Mouse (Mus musculus): ENCODE data around the gene 2810004N23Rik. TPM values are rescaled to one million over a fixed set of nuclear protein-coding genes. Genes with fewer than 3 reads are reported as not detected.
A peak's percentile ranks its signal among the peaks of the same experiment; 100 is the strongest.

The 2810004N23Rik gene
- polyA plus RNA-seq, 1 experiment from 2014 or later, result 41.9 TPM

- WGBS, result 84% methylated on average over 10 of the region's 10 CpGs
- Histone ChIP-seq H3K27me3 (ENCODE audit: control insufficient read depth, insufficient read depth, low read length) (no peaks in the 10 kb centered on the region), H3K4me2 (ENCODE audit: low read length) (no peak overlapping the region), H3K4me1 (ENCODE audit: control insufficient read depth in 2 of 2, insufficient read depth in 2 of 2, low read length in 2 of 2) (no peaks in the 10 kb centered on the region), H3K27ac (replicated peaks in 1 of 2; ENCODE audit: control insufficient read depth in 1 of 2, insufficient read depth in 1 of 2, low read depth in 2 of 2, low read length in 2 of 2) (no peak overlapping the region), H3K9me3 (ENCODE audit: control insufficient read depth, low read length) (no peaks in the 10 kb centered on the region), H3K36me3 (ENCODE audit: control insufficient read depth, insufficient read depth, low read length) (peaks cover 55% of the 10 kb centered on the region), H3K4me3 (ENCODE audit: control insufficient read depth in 1 of 2, insufficient read depth in 1 of 2, low read depth in 1 of 2, low read length in 2 of 2) (no peak overlapping the region), H3K9ac (ENCODE audit: low read length) (no peak overlapping the region)
- ATAC-seq (ENCODE audit: insufficient number of reproducible peaks, insufficient read depth, low FRiP score, low read depth), result no peak
These were observed 21.1 kb downstream of the 2810004N23Rik start for GRCm38 (mm10) chr8:124841775-124842174.

GRCm38 (mm10) chr8:124840900-124841299 lies 22.0 kb downstream of the 2810004N23Rik start:
- H3K27ac ChIP-seq (replicated peaks in 1 of 2; ENCODE audit: control insufficient read depth in 1 of 2, insufficient read depth in 1 of 2, low read depth in 2 of 2, low read length in 2 of 2), result no peak overlapping the region
- H3K4me1 ChIP-seq (ENCODE audit: control insufficient read depth in 2 of 2, insufficient read depth in 2 of 2, low read length in 2 of 2), result no peaks in the 10 kb centered on the region
- ATAC-seq (ENCODE audit: insufficient number of reproducible peaks, insufficient read depth, low FRiP score, low read depth), result no peak
- no peaks in the 10 kb centered on the region for H3K27me3 ChIP-seq (ENCODE audit: control insufficient read depth, insufficient read depth, low read length)
- no peak overlapping the region for H3K4me3 ChIP-seq (ENCODE audit: control insufficient read depth in 1 of 2, insufficient read depth in 1 of 2, low read depth in 1 of 2, low read length in 2 of 2)
- WGBS, result 91% methylated on average over 7 of the region's 7 CpGs
- no peak overlapping the region for H3K9ac ChIP-seq (ENCODE audit: low read length)
- peaks cover 55% of the 10 kb centered on the region for H3K36me3 ChIP-seq (ENCODE audit: control insufficient read depth, insufficient read depth, low read length)
- H3K9me3 ChIP-seq (ENCODE audit: control insufficient read depth, low read length), result no peaks in the 10 kb centered on the region
- no peak overlapping the region for H3K4me2 ChIP-seq (ENCODE audit: low read length)

DNA sequence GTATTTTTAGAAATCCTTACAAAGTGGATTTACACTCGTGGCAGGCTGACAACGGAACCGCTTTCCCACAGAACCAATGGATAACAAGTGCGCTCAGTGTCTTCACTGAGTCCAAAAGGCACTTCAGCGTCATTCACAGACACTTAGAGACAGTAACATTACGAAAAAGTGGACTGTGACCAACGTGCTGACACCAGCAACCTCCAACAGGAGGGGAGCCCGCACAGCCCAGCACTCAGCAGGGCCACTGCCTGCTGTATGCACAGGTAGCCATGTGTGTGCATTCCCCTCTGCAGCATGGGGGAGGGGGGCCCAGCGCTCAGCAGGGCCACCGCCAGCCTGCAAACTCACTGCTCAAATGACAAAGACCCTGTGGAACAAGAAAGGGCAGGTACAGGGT lies 23.5 kb downstream of the 2810004N23Rik start:
- Histone ChIP-seq H3K27ac (replicated peaks in 1 of 2; ENCODE audit: control insufficient read depth in 1 of 2, insufficient read depth in 1 of 2, low read depth in 2 of 2, low read length in 2 of 2) (no peak overlapping the region), H3K9ac (ENCODE audit: low read length) (no peak overlapping the region), H3K27me3 (ENCODE audit: control insufficient read depth, insufficient read depth, low read length) (no peaks in the 10 kb centered on the region), H3K4me1 (ENCODE audit: control insufficient read depth in 2 of 2, insufficient read depth in 2 of 2, low read length in 2 of 2) (no peaks in the 10 kb centered on the region; a peak in 1 of 4 replicates), H3K36me3 (ENCODE audit: control insufficient read depth, insufficient read depth, low read length) (peaks cover 49% of the 10 kb centered on the region), H3K4me2 (ENCODE audit: low read length) (no peak overlapping the region), H3K4me3 (ENCODE audit: control insufficient read depth in 1 of 2, insufficient read depth in 1 of 2, low read depth in 1 of 2, low read length in 2 of 2) (no peak overlapping the region), H3K9me3 (ENCODE audit: control insufficient read depth, low read length) (no peaks in the 10 kb centered on the region)
- ATAC-seq (ENCODE audit: insufficient number of reproducible peaks, insufficient read depth, low FRiP score, low read depth), result no peak
- WGBS, result 68% methylated on average over 10 of the region's 10 CpGs

DNA sequence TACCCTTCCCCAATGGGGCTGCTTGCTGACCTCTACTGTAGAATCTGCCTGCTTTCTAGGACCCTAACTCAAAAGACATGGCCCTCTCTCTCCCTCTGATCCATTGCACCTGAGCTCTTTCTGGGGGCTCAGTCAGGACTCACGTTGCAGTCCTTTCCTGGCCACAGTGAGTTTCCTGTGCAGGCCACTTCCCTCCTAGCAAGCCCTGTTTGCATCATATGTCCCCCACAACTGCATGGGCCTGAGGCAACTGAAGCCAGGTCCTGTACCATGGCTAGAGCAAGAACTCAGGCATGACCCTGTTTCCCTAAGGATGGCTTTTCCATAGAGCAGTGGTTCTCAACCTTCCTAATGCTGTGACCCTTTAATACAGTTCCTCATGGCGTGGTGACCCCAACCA lies 25.0 kb downstream of the 2810004N23Rik start:
- no peaks in the 10 kb centered on the region for H3K27me3 ChIP-seq (ENCODE audit: control insufficient read depth, insufficient read depth, low read length)
- H3K27ac ChIP-seq (replicated peaks in 1 of 2; ENCODE audit: control insufficient read depth in 1 of 2, insufficient read depth in 1 of 2, low read depth in 2 of 2, low read length in 2 of 2), result no peak overlapping the region
- H3K9ac ChIP-seq (ENCODE audit: low read length), result no peak overlapping the region
- no peak overlapping the region for H3K4me2 ChIP-seq (ENCODE audit: low read length)
- H3K36me3 ChIP-seq (ENCODE audit: control insufficient read depth, insufficient read depth, low read length), result peaks cover 49% of the 10 kb centered on the region
- peaks cover 12 to 14% of the 10 kb centered on the region in 2 experiments for H3K4me1 ChIP-seq (ENCODE audit: control insufficient read depth in 2 of 2, insufficient read depth in 2 of 2, low read length in 2 of 2)
- WGBS, result 87% methylated on average over 2 of the region's 2 CpGs
- ATAC-seq (ENCODE audit: insufficient number of reproducible peaks, insufficient read depth, low FRiP score, low read depth), result no peak
- H3K9me3 ChIP-seq (ENCODE audit: control insufficient read depth, low read length), result no peaks in the 10 kb centered on the region
- no peak overlapping the region for H3K4me3 ChIP-seq (ENCODE audit: control insufficient read depth in 1 of 2, insufficient read depth in 1 of 2, low read depth in 1 of 2, low read length in 2 of 2)

DNA sequence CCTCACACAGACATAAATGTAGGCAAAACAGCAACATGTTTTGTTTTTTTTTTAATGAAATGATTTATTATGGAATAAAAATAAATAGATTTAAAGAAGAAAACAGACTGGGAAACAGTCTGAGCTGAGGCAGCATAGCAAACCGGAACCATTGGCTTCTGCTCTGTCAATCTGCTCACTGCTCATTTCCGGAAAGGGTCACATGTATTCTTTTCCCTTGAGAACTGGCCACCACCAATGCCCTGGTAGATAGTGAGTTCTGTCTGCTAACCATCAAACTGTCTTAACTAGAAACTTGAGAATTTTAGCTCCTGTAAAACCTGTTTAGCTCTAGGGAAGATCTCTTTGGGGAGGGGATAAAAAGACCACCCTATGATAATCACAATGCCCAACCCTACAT lies 26.0 kb downstream of the 2810004N23Rik start:
- Histone ChIP-seq H3K4me1 (ENCODE audit: control insufficient read depth in 2 of 2, insufficient read depth in 2 of 2, low read length in 2 of 2) (peaks cover 12 to 15% of the 10 kb centered on the region in 2 experiments), H3K4me2 (ENCODE audit: low read length) (no peak overlapping the region), H3K4me3 (ENCODE audit: control insufficient read depth in 1 of 2, insufficient read depth in 1 of 2, low read depth in 1 of 2, low read length in 2 of 2) (no peak overlapping the region), H3K36me3 (ENCODE audit: control insufficient read depth, insufficient read depth, low read length) (peaks cover 47% of the 10 kb centered on the region), H3K27me3 (ENCODE audit: control insufficient read depth, insufficient read depth, low read length) (no peaks in the 10 kb centered on the region), H3K27ac (replicated peaks in 1 of 2; ENCODE audit: control insufficient read depth in 1 of 2, insufficient read depth in 1 of 2, low read depth in 2 of 2, low read length in 2 of 2) (no peak overlapping the region), H3K9me3 (ENCODE audit: control insufficient read depth, low read length) (no peaks in the 10 kb centered on the region), H3K9ac (ENCODE audit: low read length) (no peak overlapping the region)
- 53% methylated on average over 2 of the region's 2 CpGs for WGBS
- ATAC-seq (ENCODE audit: insufficient number of reproducible peaks, insufficient read depth, low FRiP score, low read depth), result no peak

DNA sequence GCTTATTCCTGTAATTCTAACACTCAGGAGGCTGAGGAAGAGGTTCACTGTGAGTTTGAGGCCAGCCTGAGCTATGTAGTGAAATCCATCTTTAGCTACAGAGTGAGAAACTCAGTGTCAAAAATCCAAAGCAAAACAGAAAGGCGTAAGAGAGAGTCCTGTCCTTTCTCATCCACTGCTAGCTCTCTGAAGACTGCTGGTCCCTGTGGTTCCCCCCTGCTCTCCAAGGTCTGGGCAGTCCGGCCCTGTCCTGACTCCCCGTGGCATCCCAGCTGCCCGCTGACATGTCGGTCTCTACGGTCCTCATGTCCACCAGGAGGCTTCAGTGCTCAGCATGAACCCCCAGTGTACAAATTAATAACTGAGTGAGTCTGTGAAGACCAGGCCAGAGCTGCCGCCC lies 26.6 kb downstream of the 2810004N23Rik start:
- WGBS, result 80% methylated on average over 7 of the region's 7 CpGs
- Histone ChIP-seq H3K9ac (ENCODE audit: low read length) (no peak overlapping the region), H3K4me1 (ENCODE audit: control insufficient read depth in 2 of 2, insufficient read depth in 2 of 2, low read length in 2 of 2) (peaks cover 12 to 15% of the 10 kb centered on the region in 2 experiments)

GRCm38 (mm10) chr8:124835848-124836247 lies 27.1 kb downstream of the 2810004N23Rik start:
- H3K4me1 ChIP-seq (ENCODE audit: control insufficient read depth in 2 of 2, insufficient read depth in 2 of 2, low read length in 2 of 2), result peaks cover 12 to 15% of the 10 kb centered on the region in 2 experiments
- H3K9me3 ChIP-seq (ENCODE audit: control insufficient read depth, low read length), result no peaks in the 10 kb centered on the region
- H3K4me3 ChIP-seq (ENCODE audit: control insufficient read depth in 1 of 2, insufficient read depth in 1 of 2, low read depth in 1 of 2, low read length in 2 of 2), result no peak overlapping the region
- no peak overlapping the region for H3K27ac ChIP-seq (replicated peaks in 1 of 2; ENCODE audit: control insufficient read depth in 1 of 2, insufficient read depth in 1 of 2, low read depth in 2 of 2, low read length in 2 of 2)
- H3K9ac ChIP-seq (ENCODE audit: low read length), result no peak overlapping the region
- no peak for ATAC-seq (ENCODE audit: insufficient number of reproducible peaks, insufficient read depth, low FRiP score, low read depth)
- no peak overlapping the region for H3K4me2 ChIP-seq (ENCODE audit: low read length)
- no peaks in the 10 kb centered on the region for H3K27me3 ChIP-seq (ENCODE audit: control insufficient read depth, insufficient read depth, low read length)
- peaks cover 36% of the 10 kb centered on the region for H3K36me3 ChIP-seq (ENCODE audit: control insufficient read depth, insufficient read depth, low read length)

More for the DNA sequence above, 26.6 kb downstream of the 2810004N23Rik start:
- no peak overlapping the region for H3K4me2 ChIP-seq (ENCODE audit: low read length)
- H3K4me3 ChIP-seq (ENCODE audit: control insufficient read depth in 1 of 2, insufficient read depth in 1 of 2, low read depth in 1 of 2, low read length in 2 of 2), result no peak overlapping the region
- no peak for ATAC-seq (ENCODE audit: insufficient number of reproducible peaks, insufficient read depth, low FRiP score, low read depth)
- H3K27ac ChIP-seq (replicated peaks in 1 of 2; ENCODE audit: control insufficient read depth in 1 of 2, insufficient read depth in 1 of 2, low read depth in 2 of 2, low read length in 2 of 2), result no peak overlapping the region
- H3K9me3 ChIP-seq (ENCODE audit: control insufficient read depth, low read length), result no peaks in the 10 kb centered on the region
- H3K27me3 ChIP-seq (ENCODE audit: control insufficient read depth, insufficient read depth, low read length), result no peaks in the 10 kb centered on the region
- peaks cover 40% of the 10 kb centered on the region for H3K36me3 ChIP-seq (ENCODE audit: control insufficient read depth, insufficient read depth, low read length)

DNA sequence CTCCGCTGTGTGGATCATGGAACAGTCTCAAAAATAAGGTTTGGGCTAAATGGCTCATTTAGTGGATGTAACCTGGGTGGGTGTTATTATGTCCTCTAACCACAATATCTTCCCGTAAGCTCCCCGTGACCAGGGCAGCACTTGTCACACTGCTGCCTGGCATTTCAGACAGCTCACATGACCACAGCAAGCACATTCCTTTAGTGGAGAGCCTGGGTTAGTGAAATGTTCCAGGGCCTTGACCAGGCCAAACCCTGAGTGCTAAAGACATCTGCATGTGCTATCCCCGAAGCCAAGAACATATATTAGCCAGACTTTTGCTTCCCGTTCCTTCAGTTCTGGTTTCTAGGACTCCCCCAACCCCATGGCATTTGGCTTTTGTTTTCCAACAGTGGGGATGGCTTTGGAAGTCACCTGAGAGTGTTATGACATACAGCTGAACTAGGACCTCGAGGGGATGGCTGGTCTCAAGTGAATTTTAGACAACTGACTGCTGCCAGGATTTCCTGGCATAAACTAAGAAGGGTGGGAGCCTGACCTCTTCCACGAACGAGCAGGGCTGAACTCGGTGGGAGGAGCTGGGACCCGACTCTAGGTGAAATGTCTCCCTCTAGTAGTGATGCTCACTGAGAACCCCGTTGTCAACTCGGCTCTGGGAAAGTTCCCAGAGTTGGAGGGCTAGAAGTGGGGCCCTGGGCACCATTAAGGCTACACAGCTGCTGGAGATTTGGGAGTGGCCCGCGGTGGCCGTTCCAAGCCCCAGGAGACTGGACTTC lies 29.3 kb downstream of the 2810004N23Rik start:
- Histone ChIP-seq H3K36me3 (ENCODE audit: control insufficient read depth, insufficient read depth, low read length) (peaks cover 14% of the 10 kb centered on the region), H3K9me3 (ENCODE audit: control insufficient read depth, low read length) (no peaks in the 10 kb centered on the region), H3K4me2 (ENCODE audit: low read length) (peak overlapping the region; percentile 2), H3K27ac (replicated peaks in 1 of 2; ENCODE audit: control insufficient read depth in 1 of 2, insufficient read depth in 1 of 2, low read depth in 2 of 2, low read length in 2 of 2) (peak overlapping the region; percentile 49 to 55), H3K27me3 (ENCODE audit: control insufficient read depth, insufficient read depth, low read length) (no peaks in the 10 kb centered on the region), H3K4me3 (ENCODE audit: control insufficient read depth in 1 of 2, insufficient read depth in 1 of 2, low read depth in 1 of 2, low read length in 2 of 2) (no peak overlapping the region), H3K4me1 (ENCODE audit: control insufficient read depth in 2 of 2, insufficient read depth in 2 of 2, low read length in 2 of 2) (peaks cover 12 to 15% of the 10 kb centered on the region in 2 experiments), H3K9ac (ENCODE audit: low read length) (no peak overlapping the region)
- peak; percentile 70; the same call in 1 of the 2 replicates for ATAC-seq (ENCODE audit: insufficient number of reproducible peaks, insufficient read depth, low FRiP score, low read depth)
- WGBS, result 22% methylated on average over 15 of the region's 15 CpGs

Data from heart, embryonic 14.5 days (tissue).